Mouse (Mus musculus) heart, adult 2 months (tissue): ENCODE data around the gene Gm11146.

ENCODE experiments used
- CTCF ChIP-seq: fragments of 200-600 bp; IDR thresholded peaks from 2 replicates; pipeline ENCODE4 v1.8.1; 2022; ENCODE audit warnings: antibody characterized with exemption, mild to moderate bottlenecking, moderate library complexity
- EP300 ChIP-seq: fragments of 200-500 bp; IDR thresholded peaks from 2 replicates; pipeline ENCODE4 v1.6.1; 2011; ENCODE audit warnings: low read depth, low read length, control low read depth; ENCODE audit not compliant: insufficient read depth
- POLR2A ChIP-seq: fragments of 200-500 bp; IDR thresholded peaks from 2 replicates; pipeline ENCODE4 v1.6.1; 2011; ENCODE audit warnings: mild to moderate bottlenecking, low read depth, low read length, control low read depth; ENCODE audit not compliant: insufficient read depth

- TF ChIP-seq POLR2A, result peak; percentile 40; the same call in 1 of the 2 replicates
- TF ChIP-seq CTCF, result no peak
- TF ChIP-seq EP300, result no peak
Measured at GRCm38 (mm10) chr16:77593828-77594421, 8.0 kb downstream of the Gm11146 start.
